Mouse (Mus musculus) midbrain, embryonic 10.5 days (tissue): ENCODE results near the gene Rcn3. TPM values are rescaled to one million over a fixed set of nuclear protein-coding genes. Genes with fewer than 3 reads are reported as not detected.

Experiments
- DNase-seq: peaks from one replicate; pipeline ENCODE4 v3.0.0-alpha.2; 2017; ENCODE audit warnings: low spot score
- H3K27ac ChIP-seq: fragments of 300-500 bp; sonication (generic); replicated peaks from 2 replicates; pipeline ENCODE4 v1.5.1; 2016; ENCODE audit warnings: mild to moderate bottlenecking
- H3K27me3 ChIP-seq: fragments of 300-500 bp; sonication (generic); 2 replicates; pipeline ENCODE4 v1.6.1; 2016; ENCODE audit warnings: low read depth, mild to moderate bottlenecking; ENCODE audit not compliant: poor library complexity, severe bottlenecking
- H3K36me3 ChIP-seq: fragments of 300-500 bp; sonication (generic); 2 replicates; pipeline ENCODE4 v1.6.1; 2016; ENCODE audit warnings: mild to moderate bottlenecking, moderate library complexity
- H3K4me1 ChIP-seq: fragments of 300-500 bp; sonication (generic); 2 replicates; pipeline ENCODE4 v1.6.1; 2016
- H3K4me3 ChIP-seq: fragments of 300-500 bp; sonication (generic); 2 replicates; pipeline ENCODE4 v1.5.1; 2016; ENCODE audit warnings: mild to moderate bottlenecking, moderate library complexity
- H3K9me3 ChIP-seq: fragments of 300-500 bp; sonication (generic); replicated peaks from 2 replicates; pipeline ENCODE4 v1.6.1; 2016; ENCODE audit warnings: mild to moderate bottlenecking
- WGBS: fragments of 180-500 bp; shearing (Covaris S2); methylation state at CpG from one replicate; pipeline ENCODE4 v1.1.7; 2016; 5-methylcytosine and 5-hydroxymethylcytosine counted together
- microRNA counts: library from miRNA; unstranded; fragments of <30 nt; microRNA quantifications from one replicate; lab custom pipeline; 2017
- microRNA-seq: library from miRNA; unstranded; fragments of <30 nt; microRNA quantifications from one replicate; pipeline ENCODE4, GENCODE M21; 2017
- polyA plus RNA-seq: library from polyadenylated mRNA; unstranded; fragments of >200 nt; fragmentation: Nextera tagmentation; extraction: Ambion mirVana; gene quantifications from 2 replicates; pipeline ENCODE4 v1.2.1, GENCODE M21; 2016

Gene Rcn3
- polyA plus RNA-seq, 1 experiment from 2014 or later, result 122 TPM

- H3K4me3 ChIP-seq, result peak overlapping the region; percentile 14; the same call in 1 of the 2 replicates
Measured at GRCm38 (mm10) chr7:45046853-45047350, 45.1 kb downstream of the Rcn3 start.

GRCm38 (mm10) chr7:45045741-45046140 is 46.3 kb downstream of the Rcn3 start:
- no peaks in the 10 kb centered on the region for H3K27me3 ChIP-seq
- 96% methylated on average over 22 of the region's 22 CpGs for WGBS
- no peaks in the 10 kb centered on the region for H3K9me3 ChIP-seq
- no peak overlapping the region for H3K27ac ChIP-seq
- H3K36me3 ChIP-seq, result peaks cover 100% of the 10 kb centered on the region
- H3K4me3 ChIP-seq, result 0 out of 2 replicates have a peak overlapping the region, but pooled peaks have one; percentile 11
- DNase-seq, result no peak
- H3K4me1 ChIP-seq, result peaks cover 16% of the 10 kb centered on the region

More at GRCm38 (mm10) chr7:45046853-45047350, 45.1 kb downstream of the Rcn3 start:
- 95% methylated on average over 26 of the region's 26 CpGs for WGBS
- Histone ChIP-seq H3K27me3 (no peaks in the 10 kb centered on the region), H3K27ac (no peak overlapping the region), H3K36me3 (peaks cover 93% of the 10 kb centered on the region), H3K9me3 (no peaks in the 10 kb centered on the region), H3K4me1 (peaks cover 28% of the 10 kb centered on the region)
- no peak for DNase-seq

GRCm38 (mm10) chr7:45043307-45043706 is 48.7 kb downstream of the Rcn3 start:
- peaks cover 100% of the 10 kb centered on the region for H3K36me3 ChIP-seq
- H3K27ac ChIP-seq, result no peak overlapping the region
- H3K27me3 ChIP-seq, result no peaks in the 10 kb centered on the region
- no peaks in the 10 kb centered on the region for H3K9me3 ChIP-seq
- no peak for DNase-seq
- WGBS, result 98% methylated on average over 14 of the region's 14 CpGs
- H3K4me3 ChIP-seq, result peak overlapping the region; percentile 14; the same call in 1 of the 2 replicates
- H3K4me1 ChIP-seq, result no peaks in the 10 kb centered on the region

GRCm38 (mm10) chr7:45040851-45041250 is 51.2 kb downstream of the Rcn3 start:
- 95% methylated on average over 9 of the region's 9 CpGs for WGBS
- peaks cover 100% of the 10 kb centered on the region for H3K36me3 ChIP-seq
- no peak overlapping the region for H3K27ac ChIP-seq

GRCm38 (mm10) chr7:45038411-45038810 is 53.6 kb downstream of the Rcn3 start:
- Histone ChIP-seq H3K27ac (no peak overlapping the region), H3K9me3 (no peaks in the 10 kb centered on the region), H3K4me1 (no peaks in the 10 kb centered on the region), H3K36me3 (peaks cover 100% of the 10 kb centered on the region), H3K4me3 (no peak overlapping the region), H3K27me3 (no peaks in the 10 kb centered on the region)
- no peak for DNase-seq
- 94% methylated on average over 9 of the region's 9 CpGs for WGBS

More at GRCm38 (mm10) chr7:45040851-45041250, 51.2 kb downstream of the Rcn3 start:
- Histone ChIP-seq H3K9me3 (no peaks in the 10 kb centered on the region), H3K27me3 (no peaks in the 10 kb centered on the region), H3K4me3 (no peak overlapping the region), H3K4me1 (no peaks in the 10 kb centered on the region)
- DNase-seq, result no peak

- Histone ChIP-seq H3K4me3 (no peak overlapping the region), H3K36me3 (peaks cover 100% of the 10 kb centered on the region), H3K4me1 (no peaks in the 10 kb centered on the region), H3K9me3 (no peaks in the 10 kb centered on the region), H3K27ac (no peak overlapping the region), H3K27me3 (no peaks in the 10 kb centered on the region)
- 78% methylated on average over 7 of the region's 7 CpGs for WGBS
- DNase-seq, result peak; percentile 63
Measured at GRCm38 (mm10) chr7:45037720-45038361, 54.2 kb downstream of the Rcn3 start.

GRCm38 (mm10) chr7:45036702-45037101 is 55.3 kb downstream of the Rcn3 start:
- Histone ChIP-seq H3K9me3 (no peaks in the 10 kb centered on the region), H3K4me3 (no peak overlapping the region), H3K27me3 (no peaks in the 10 kb centered on the region), H3K36me3 (peaks cover 100% of the 10 kb centered on the region), H3K27ac (no peak overlapping the region), H3K4me1 (no peaks in the 10 kb centered on the region)
- no peak for DNase-seq
- WGBS, result 91% methylated on average over 11 of the region's 11 CpGs

- Histone ChIP-seq H3K4me3 (no peak overlapping the region), H3K27ac (no peak overlapping the region), H3K9me3 (no peaks in the 10 kb centered on the region), H3K27me3 (no peaks in the 10 kb centered on the region), H3K4me1 (no peaks in the 10 kb centered on the region), H3K36me3 (peaks cover 100% of the 10 kb centered on the region)
- no peak for DNase-seq
- 94% methylated on average over 3 of the region's 3 CpGs for WGBS
Measured at GRCm38 (mm10) chr7:45035631-45036030, 56.4 kb downstream of the Rcn3 start.

GRCm38 (mm10) chr7:45033722-45034359 is 58.2 kb downstream of the Rcn3 start:
- H3K27ac ChIP-seq, result no peak overlapping the region
- no peaks in the 10 kb centered on the region for H3K27me3 ChIP-seq
- no peaks in the 10 kb centered on the region for H3K4me1 ChIP-seq
- no peak overlapping the region for H3K4me3 ChIP-seq
- DNase-seq, result no peak
- peaks cover 100% of the 10 kb centered on the region for H3K36me3 ChIP-seq
- no peaks in the 10 kb centered on the region for H3K9me3 ChIP-seq
- whole genome bisulfite sequencing, result 93% methylated on average over 19 of the region's 19 CpGs

MicroRNAs encoded within 50 kb of the gene (microRNA counts, 519-probe panel; counts per million panel counts)
- not detected for microRNA mmu-miR-150 (lab: Ali Mortazavi, UCI)

Small RNAs within 50 kb of the gene (microRNA-seq; reads per million reads assigned to microRNA genes)
- gene Mir150 (7.5 reads per million, percentile 18 among the genes with 10 or more reads in this experiment), gene Mir5121 (19.7 reads per million, percentile 30 among the genes with 10 or more reads in this experiment)

Other genes starting within 250 kb of the Rcn3 start
- gene Akt1s1, start 243.2 kb downstream of the Rcn3 start, polyA plus RNA-seq, result 89.5 and 98.1 TPM in 2 replicates
- gene Tbc1d17, start 243.1 kb downstream of the Rcn3 start, polyA plus RNA-seq, result 77.8 and 89.4 TPM in 2 replicates
- 38.1 and 38.4 TPM in 2 replicates for gene Pnkp, start 235.1 kb downstream of the Rcn3 start, polyA plus RNA-seq
- 478 and 516 TPM in 2 replicates for gene Ptov1, start 222.4 kb downstream of the Rcn3 start, polyA plus RNA-seq
- 213 and 220 TPM in 2 replicates for gene Med25, start 199.5 kb downstream of the Rcn3 start, polyA plus RNA-seq
- 26.9 and 30.6 TPM in 2 replicates for gene Fuz, start 196.1 kb downstream of the Rcn3 start, polyA plus RNA-seq
- 74.2 and 77.0 TPM in 2 replicates for gene Ap2a1, start 162.7 kb downstream of the Rcn3 start, polyA plus RNA-seq
- gene Tsks, start 149.0 kb downstream of the Rcn3 start, polyA plus RNA-seq, result 0.11 and 0.14 TPM in 2 replicates
- gene Cpt1c, start 117.4 kb downstream of the Rcn3 start, polyA plus RNA-seq, result 22.3 and 26.8 TPM in 2 replicates
- gene Prmt1, start 105.7 kb downstream of the Rcn3 start, polyA plus RNA-seq, result 908 and 945 TPM in 2 replicates
- 69.5 and 71.2 TPM in 2 replicates for gene Irf3, start 94.6 kb downstream of the Rcn3 start, polyA plus RNA-seq
- gene Bcl2l12, start 93.5 kb downstream of the Rcn3 start, polyA plus RNA-seq, result 77.4 and 78.4 TPM in 2 replicates
- gene Scaf1, start 75.9 kb downstream of the Rcn3 start, polyA plus RNA-seq, result 39.6 and 44.8 TPM in 2 replicates
- 22.0 and 23.6 TPM in 2 replicates for gene Rras, start 74.3 kb downstream of the Rcn3 start, polyA plus RNA-seq
- 10.8 and 11.3 TPM in 2 replicates for gene Prr12, start 39.3 kb downstream of the Rcn3 start, polyA plus RNA-seq
- gene Nosip, start 29.8 kb downstream of the Rcn3 start, polyA plus RNA-seq, result 63.0 and 66.7 TPM in 2 replicates
- gene Prrg2, start 29.5 kb downstream of the Rcn3 start, polyA plus RNA-seq, result 17.0 and 17.3 TPM in 2 replicates
- 12.0 and 15.3 TPM in 2 replicates for gene Fcgrt, start 11.6 kb upstream of the Rcn3 start, polyA plus RNA-seq
- 1,493 and 1,787 TPM in 2 replicates for gene Rps11, start 32.2 kb upstream of the Rcn3 start, polyA plus RNA-seq
- gene Rpl13a, start 36.5 kb upstream of the Rcn3 start, polyA plus RNA-seq, result 1,083 and 1,243 TPM in 2 replicates
- gene Gm45713, start 44.0 kb upstream of the Rcn3 start, polyA plus RNA-seq, result 0.11 and 0.19 TPM in 2 replicates
- 1.1 and 1.4 TPM in 2 replicates for gene Flt3l, start 44.2 kb upstream of the Rcn3 start, polyA plus RNA-seq
- gene Pih1d1, start 62.1 kb upstream of the Rcn3 start, polyA plus RNA-seq, result 108 and 111 TPM in 2 replicates
- gene Aldh16a1, start 62.4 kb upstream of the Rcn3 start, polyA plus RNA-seq, result 45.7 and 51.2 TPM in 2 replicates
- gene Slc17a7, start 71.7 kb upstream of the Rcn3 start, polyA plus RNA-seq, result 0.25 and 0.52 TPM in 2 replicates
- not detected in 2 replicates for gene Gfy, start 87.3 kb upstream of the Rcn3 start, polyA plus RNA-seq
- not detected in 2 replicates for gene Pth2, start 88.8 kb upstream of the Rcn3 start, polyA plus RNA-seq
- gene Ccdc155, start 112.7 kb upstream of the Rcn3 start, polyA plus RNA-seq, result 0.73 and 0.88 TPM in 2 replicates
- 0.72 and 1.4 TPM in 2 replicates for gene Dkkl1, start 119.9 kb upstream of the Rcn3 start, polyA plus RNA-seq
- 365 and 367 TPM in 2 replicates for gene Tead2, start 123.5 kb upstream of the Rcn3 start, polyA plus RNA-seq
- gene Cd37, start 146.9 kb upstream of the Rcn3 start, polyA plus RNA-seq, result 0.43 and 0.65 TPM in 2 replicates
- 0.07 TPM in 1 of 2 replicates, not detected in the other for gene Slc6a16, start 148.9 kb upstream of the Rcn3 start, polyA plus RNA-seq
- not detected in 2 replicates for gene Slc6a21, start 185.3 kb upstream of the Rcn3 start, polyA plus RNA-seq
- gene Trpm4, start 241.6 kb upstream of the Rcn3 start, polyA plus RNA-seq, result 7.0 and 9.6 TPM in 2 replicates
- 0.12 and 0.29 TPM in 2 replicates for gene Hrc, start 243.1 kb upstream of the Rcn3 start, polyA plus RNA-seq